Mouse (Mus musculus): ENCODE results near the gene Cbwd1. TPM values are rescaled to one million over a fixed set of nuclear protein-coding genes. Genes with fewer than 3 reads are reported as not detected.

Gene Cbwd1
- polyA plus RNA-seq, 1 experiment from 2014 or later: 16.5 TPM

DNA sequence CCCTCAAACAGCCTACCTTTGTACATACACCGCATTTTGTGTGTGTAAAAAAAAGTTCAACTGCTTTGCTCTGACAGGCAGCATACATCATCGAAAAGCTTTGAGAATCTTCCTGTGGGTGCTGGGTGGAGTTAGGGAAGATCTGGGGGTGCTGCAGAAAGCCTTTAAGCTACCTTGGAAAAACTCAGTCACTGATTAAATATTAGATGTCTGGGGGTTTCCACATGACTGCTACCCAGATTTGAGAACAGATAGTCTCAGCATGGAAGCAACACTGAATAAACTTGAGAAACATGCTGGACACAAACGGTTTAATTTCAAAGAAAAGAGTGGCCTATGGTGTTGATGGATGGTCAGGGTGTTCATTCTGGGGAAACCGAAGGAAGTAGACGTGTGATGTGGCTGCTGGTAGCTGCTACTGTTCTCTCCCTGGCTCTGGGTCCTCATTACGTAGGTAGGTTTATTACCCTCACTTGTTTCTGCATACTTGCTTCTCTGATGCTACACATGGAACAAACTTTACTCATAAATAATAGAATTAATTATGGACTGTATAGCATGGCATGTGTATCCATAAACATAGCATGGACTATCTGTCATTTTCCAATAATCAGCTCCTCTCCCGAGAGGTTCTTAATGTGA is 22.6 kb upstream of the Cbwd1 start:
- no peak overlapping the region for H3K4me3 ChIP-seq (ENCODE audit: low read depth, low read length)
- no peak overlapping the region for H3K9ac ChIP-seq (ENCODE audit: low read length)
- H3K27me3 ChIP-seq (replicated peaks; ENCODE audit: control insufficient read depth, insufficient read depth, low read length): no peaks in the 10 kb centered on the region
- H3K9me3 ChIP-seq (replicated peaks; ENCODE audit: control insufficient read depth, low read length): no peaks in the 10 kb centered on the region
- no peaks in the 10 kb centered on the region for H3K4me1 ChIP-seq (ENCODE audit: control insufficient read depth, insufficient read depth, low read length)
- H3K27ac ChIP-seq (ENCODE audit: low read depth, low read length): no peak overlapping the region
- H3K36me3 ChIP-seq (ENCODE audit: control insufficient read depth, insufficient read depth, low read length): no peaks in the 10 kb centered on the region
- DNase-seq (ENCODE audit: low spot score) (no peak), ATAC-seq (no peak)
- 80% methylated on average over 7 of the region's 7 CpGs for WGBS
- no peak overlapping the region for H3K4me2 ChIP-seq (ENCODE audit: low read length)

DNA sequence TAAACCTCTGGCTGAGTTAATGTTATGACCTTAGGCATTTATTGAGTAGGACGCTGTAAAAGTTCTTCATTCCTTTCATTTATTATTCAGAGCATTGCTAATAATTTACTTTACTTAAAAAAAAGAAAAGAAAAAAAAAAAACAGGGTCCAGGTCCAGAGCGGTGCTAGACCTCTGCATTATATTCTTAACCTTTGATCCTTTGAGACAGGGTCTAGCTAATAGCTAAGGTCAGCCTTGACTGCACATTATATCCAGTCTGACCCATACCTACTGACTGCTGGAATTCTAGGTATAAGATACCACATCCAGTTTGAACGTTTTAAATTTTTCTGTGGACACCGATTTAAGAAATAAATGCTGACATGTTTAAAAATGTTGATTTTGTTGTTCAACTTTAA is 21.6 kb upstream of the Cbwd1 start:
- Histone ChIP-seq H3K4me1 (ENCODE audit: control insufficient read depth, insufficient read depth, low read length) (no peaks in the 10 kb centered on the region), H3K36me3 (ENCODE audit: control insufficient read depth, insufficient read depth, low read length) (no peaks in the 10 kb centered on the region), H3K9ac (ENCODE audit: low read length) (no peak overlapping the region), H3K27me3 (replicated peaks; ENCODE audit: control insufficient read depth, insufficient read depth, low read length) (no peaks in the 10 kb centered on the region), H3K4me3 (ENCODE audit: low read depth, low read length) (no peak overlapping the region), H3K9me3 (replicated peaks; ENCODE audit: control insufficient read depth, low read length) (no peaks in the 10 kb centered on the region), H3K27ac (ENCODE audit: low read depth, low read length) (no peak overlapping the region), H3K4me2 (ENCODE audit: low read length) (no peak overlapping the region)
- WGBS: 85% methylated on average over 4 of the region's 4 CpGs
- no peak for DNase-seq (ENCODE audit: low spot score)
- no peak for ATAC-seq

DNA sequence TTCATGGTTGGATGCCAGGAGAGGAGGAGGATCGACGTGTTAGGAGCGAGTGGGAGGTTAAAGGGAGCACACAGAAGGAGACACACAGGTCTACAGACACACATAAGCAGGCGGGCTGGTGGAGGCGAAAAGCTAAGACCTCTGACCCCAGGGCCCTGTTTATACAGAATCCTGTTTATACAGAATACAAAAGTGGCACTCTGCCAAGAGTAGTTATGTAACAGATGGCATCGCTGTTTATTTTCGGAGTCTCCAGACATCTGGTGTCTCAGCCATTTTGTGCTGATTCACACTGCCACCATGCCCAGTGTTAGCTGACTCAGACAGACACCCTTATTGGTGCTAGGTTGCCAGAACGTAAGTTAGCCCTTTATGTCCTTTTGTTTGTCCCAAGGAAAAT is 19.9 kb upstream of the Cbwd1 start:
- DNase-seq (ENCODE audit: low spot score): peak; percentile 86
- H3K27me3 ChIP-seq (replicated peaks; ENCODE audit: control insufficient read depth, insufficient read depth, low read length): no peaks in the 10 kb centered on the region
- no peak overlapping the region for H3K27ac ChIP-seq (ENCODE audit: low read depth, low read length)
- H3K4me1 ChIP-seq (ENCODE audit: control insufficient read depth, insufficient read depth, low read length): no peaks in the 10 kb centered on the region
- WGBS: 65% methylated on average over 8 of the region's 8 CpGs
- H3K36me3 ChIP-seq (ENCODE audit: control insufficient read depth, insufficient read depth, low read length): no peaks in the 10 kb centered on the region
- no peak overlapping the region for H3K4me2 ChIP-seq (ENCODE audit: low read length)
- ATAC-seq: peak; percentile 76
- H3K4me3 ChIP-seq (ENCODE audit: low read depth, low read length): no peak overlapping the region
- no peak overlapping the region for H3K9ac ChIP-seq (ENCODE audit: low read length)
- no peaks in the 10 kb centered on the region for H3K9me3 ChIP-seq (replicated peaks; ENCODE audit: control insufficient read depth, low read length)

DNA sequence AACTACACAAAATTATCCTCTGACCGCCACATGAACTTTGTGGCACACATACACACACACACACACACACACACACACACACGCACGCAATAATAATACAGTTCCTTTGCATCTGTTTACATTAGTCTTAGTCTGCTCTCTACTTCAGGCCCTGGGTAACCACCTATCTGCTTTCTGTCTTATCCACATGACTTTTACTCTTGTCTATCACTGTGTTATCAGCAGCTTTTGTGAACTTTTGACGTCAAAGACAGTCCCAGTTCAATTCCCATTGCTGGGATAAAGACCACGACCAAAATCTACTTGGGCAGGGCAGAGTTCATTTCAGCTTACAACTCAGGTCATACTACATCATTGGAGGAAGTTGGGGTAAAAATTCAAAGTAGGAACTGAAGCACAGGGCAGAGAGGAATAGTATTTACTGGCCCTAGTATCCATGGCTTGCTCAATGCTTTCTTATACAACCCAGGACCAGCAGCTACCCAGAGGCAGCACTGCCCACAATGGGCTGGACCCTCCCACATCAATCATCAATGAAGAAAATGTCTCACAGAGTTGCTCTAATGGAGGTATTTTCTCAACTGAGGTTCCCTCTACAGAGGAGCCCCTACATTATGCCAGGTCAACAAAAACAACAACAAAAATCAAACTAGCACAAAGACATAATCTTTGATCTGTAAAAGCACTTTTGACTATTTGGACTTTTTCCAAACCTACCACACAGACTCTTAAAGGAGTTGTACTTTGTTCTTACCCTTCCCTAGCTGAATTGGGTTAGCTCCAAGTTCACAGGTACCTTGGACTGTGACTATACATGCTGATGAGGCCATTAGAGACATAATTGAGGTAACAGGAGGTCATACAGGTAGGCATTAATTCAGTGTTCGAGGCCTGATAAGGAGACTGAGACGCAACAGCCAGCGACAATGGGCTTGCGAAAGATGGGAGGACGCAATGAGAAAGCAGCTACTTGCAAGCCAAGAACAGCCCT is 17.7 kb upstream of the Cbwd1 start:
- H3K9ac ChIP-seq (ENCODE audit: low read length): no peak overlapping the region
- 91% methylated on average over 10 of the region's 10 CpGs for WGBS
- no peak for DNase-seq (ENCODE audit: low spot score)
- no peaks in the 10 kb centered on the region for H3K36me3 ChIP-seq (ENCODE audit: control insufficient read depth, insufficient read depth, low read length)
- H3K4me2 ChIP-seq (ENCODE audit: low read length): no peak overlapping the region
- ATAC-seq: no peak
- H3K4me3 ChIP-seq (ENCODE audit: low read depth, low read length): no peak overlapping the region
- H3K9me3 ChIP-seq (replicated peaks; ENCODE audit: control insufficient read depth, low read length): no peaks in the 10 kb centered on the region
- no peaks in the 10 kb centered on the region for H3K27me3 ChIP-seq (replicated peaks; ENCODE audit: control insufficient read depth, insufficient read depth, low read length)
- no peaks in the 10 kb centered on the region for H3K4me1 ChIP-seq (ENCODE audit: control insufficient read depth, insufficient read depth, low read length)
- no peak overlapping the region for H3K27ac ChIP-seq (ENCODE audit: low read depth, low read length)

DNA sequence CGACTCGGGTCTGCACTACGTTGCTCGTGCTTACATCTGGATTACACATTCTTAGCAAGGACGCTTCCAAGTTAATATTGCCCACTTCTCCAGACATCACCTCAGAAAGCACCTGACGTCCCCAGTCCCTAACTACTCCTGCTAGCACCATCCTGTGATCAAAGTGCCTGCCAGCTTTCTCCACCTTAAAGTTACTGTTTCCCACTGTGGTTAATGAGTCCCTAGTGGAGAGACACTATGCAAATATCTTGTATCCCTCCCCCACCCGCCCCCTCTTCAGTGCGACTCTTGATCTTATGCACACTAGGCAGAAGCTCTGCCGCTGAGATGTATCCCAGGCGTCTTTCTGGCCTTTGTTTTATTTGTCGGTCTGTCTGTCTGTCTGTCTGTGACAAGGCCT is 16.6 kb upstream of the Cbwd1 start:
- Histone ChIP-seq H3K27me3 (replicated peaks; ENCODE audit: control insufficient read depth, insufficient read depth, low read length) (no peaks in the 10 kb centered on the region), H3K4me1 (ENCODE audit: control insufficient read depth, insufficient read depth, low read length) (no peaks in the 10 kb centered on the region), H3K9me3 (replicated peaks; ENCODE audit: control insufficient read depth, low read length) (no peaks in the 10 kb centered on the region), H3K36me3 (ENCODE audit: control insufficient read depth, insufficient read depth, low read length) (no peaks in the 10 kb centered on the region), H3K9ac (ENCODE audit: low read length) (no peak overlapping the region), H3K27ac (ENCODE audit: low read depth, low read length) (no peak overlapping the region), H3K4me3 (ENCODE audit: low read depth, low read length) (no peak overlapping the region), H3K4me2 (ENCODE audit: low read length) (no peak overlapping the region)
- ATAC-seq (no peak), DNase-seq (ENCODE audit: low spot score) (no peak)
- 85% methylated on average over 11 of the region's 11 CpGs for WGBS

DNA sequence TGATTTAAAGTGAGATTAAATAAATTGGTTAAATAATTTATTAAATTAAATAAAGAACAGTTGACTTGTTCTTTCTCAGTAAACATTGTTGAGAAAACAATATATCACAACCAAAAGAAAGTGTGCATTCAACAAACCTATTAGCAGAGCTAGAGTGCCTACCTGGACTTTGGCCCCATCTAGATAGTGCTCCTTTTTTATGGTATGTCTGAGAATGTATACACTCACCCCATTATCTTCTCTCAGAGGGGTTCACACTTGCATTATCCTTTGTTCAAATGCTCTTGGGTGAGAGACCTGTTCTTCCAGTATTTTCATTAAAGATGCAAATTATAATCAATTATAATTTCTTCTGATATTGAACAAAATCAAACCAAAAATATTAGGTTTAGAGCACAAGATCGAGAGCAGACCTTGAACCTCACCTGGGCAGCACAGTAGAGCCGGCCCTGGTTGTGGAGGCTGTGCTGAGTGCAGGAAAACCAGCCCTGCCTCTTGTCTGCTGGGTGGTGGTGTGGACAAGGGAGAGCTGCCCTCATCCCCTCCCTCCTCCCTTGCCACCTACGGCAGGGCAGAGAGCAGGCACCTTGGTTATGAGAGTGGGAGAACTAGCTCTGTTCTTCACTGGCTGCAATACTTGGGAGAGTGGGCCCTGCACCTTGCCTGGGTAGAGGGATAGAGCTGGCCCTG is 11.4 kb upstream of the Cbwd1 start:
- Histone ChIP-seq H3K9ac (ENCODE audit: low read length) (no peak overlapping the region), H3K4me3 (ENCODE audit: low read depth, low read length) (no peak overlapping the region), H3K9me3 (replicated peaks; ENCODE audit: control insufficient read depth, low read length) (no peaks in the 10 kb centered on the region), H3K4me2 (ENCODE audit: low read length) (no peak overlapping the region), H3K36me3 (ENCODE audit: control insufficient read depth, insufficient read depth, low read length) (no peaks in the 10 kb centered on the region), H3K27ac (ENCODE audit: low read depth, low read length) (no peak overlapping the region), H3K27me3 (replicated peaks; ENCODE audit: control insufficient read depth, insufficient read depth, low read length) (no peaks in the 10 kb centered on the region), H3K4me1 (ENCODE audit: control insufficient read depth, insufficient read depth, low read length) (no peaks in the 10 kb centered on the region)
- ATAC-seq: no peak
- DNase-seq (ENCODE audit: low spot score): no peak
- 89% methylated on average over 3 of the region's 3 CpGs for WGBS

DNA sequence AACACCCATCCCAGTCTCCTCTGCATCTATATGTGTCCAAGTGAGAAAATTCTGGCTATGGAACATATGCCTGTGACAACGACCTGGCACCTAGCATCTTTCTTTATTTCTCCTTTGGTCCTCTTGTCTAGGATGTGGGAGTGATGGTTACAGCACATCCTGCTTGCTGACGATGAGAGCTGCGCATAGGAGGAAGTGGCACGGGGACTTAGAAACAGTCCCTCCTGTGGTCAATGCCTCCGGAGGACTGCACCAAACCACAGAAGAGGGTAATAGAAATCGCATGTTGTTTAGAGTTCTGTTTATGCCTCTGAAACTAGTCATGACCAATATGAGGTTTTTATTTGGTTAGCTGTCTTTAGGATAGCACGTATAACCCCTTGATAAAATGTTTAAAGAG is 9.9 kb upstream of the Cbwd1 start:
- DNase-seq (ENCODE audit: low spot score) (no peak), ATAC-seq (no peak)
- Histone ChIP-seq H3K36me3 (ENCODE audit: control insufficient read depth, insufficient read depth, low read length) (no peaks in the 10 kb centered on the region), H3K4me2 (ENCODE audit: low read length) (no peak overlapping the region), H3K9me3 (replicated peaks; ENCODE audit: control insufficient read depth, low read length) (no peaks in the 10 kb centered on the region), H3K27ac (ENCODE audit: low read depth, low read length) (no peak overlapping the region), H3K4me1 (ENCODE audit: control insufficient read depth, insufficient read depth, low read length) (no peaks in the 10 kb centered on the region), H3K27me3 (replicated peaks; ENCODE audit: control insufficient read depth, insufficient read depth, low read length) (no peaks in the 10 kb centered on the region), H3K9ac (ENCODE audit: low read length) (no peak overlapping the region), H3K4me3 (ENCODE audit: low read depth, low read length) (no peak overlapping the region)
- WGBS: 88% methylated on average over 7 of the region's 7 CpGs

DNA sequence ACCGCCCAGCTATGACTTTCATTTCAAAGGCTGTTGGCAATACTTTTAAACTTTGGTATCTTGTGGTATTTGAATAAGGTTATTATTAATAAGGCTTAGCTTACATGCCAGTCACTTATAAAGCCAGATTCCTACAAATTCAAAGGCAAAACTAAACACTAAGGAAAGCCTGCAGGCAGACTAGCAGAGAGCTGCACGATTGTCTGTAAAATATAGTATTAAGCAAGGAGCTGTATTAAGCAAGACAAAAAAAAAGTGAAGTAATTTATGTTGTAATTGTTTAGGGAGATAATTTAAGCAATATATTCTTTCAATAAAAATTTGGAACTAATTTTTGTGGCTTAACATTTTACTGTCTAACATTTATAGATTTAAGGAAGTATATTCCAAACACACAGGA is 5.5 kb upstream of the Cbwd1 start:
- Histone ChIP-seq H3K9ac (ENCODE audit: low read length) (no peak overlapping the region), H3K27me3 (replicated peaks; ENCODE audit: control insufficient read depth, insufficient read depth, low read length) (no peaks in the 10 kb centered on the region), H3K4me1 (ENCODE audit: control insufficient read depth, insufficient read depth, low read length) (no peaks in the 10 kb centered on the region), H3K36me3 (ENCODE audit: control insufficient read depth, insufficient read depth, low read length) (no peaks in the 10 kb centered on the region), H3K9me3 (replicated peaks; ENCODE audit: control insufficient read depth, low read length) (no peaks in the 10 kb centered on the region), H3K4me2 (ENCODE audit: low read length) (no peak overlapping the region), H3K4me3 (ENCODE audit: low read depth, low read length) (no peak overlapping the region), H3K27ac (ENCODE audit: low read depth, low read length) (no peak overlapping the region)
- DNase-seq (ENCODE audit: low spot score): no peak
- ATAC-seq: no peak
- WGBS: 83% methylated on average over 2 of the region's 2 CpGs
